Mouse (Mus musculus): ENCODE measurements at regions not wholly inside any gene's neighbourhood (a gene's known extent, or its start where the extent isn't known, plus 50 kb on each side); places are given as distances from the start of the nearest gene placed in this dataset.

DNA sequence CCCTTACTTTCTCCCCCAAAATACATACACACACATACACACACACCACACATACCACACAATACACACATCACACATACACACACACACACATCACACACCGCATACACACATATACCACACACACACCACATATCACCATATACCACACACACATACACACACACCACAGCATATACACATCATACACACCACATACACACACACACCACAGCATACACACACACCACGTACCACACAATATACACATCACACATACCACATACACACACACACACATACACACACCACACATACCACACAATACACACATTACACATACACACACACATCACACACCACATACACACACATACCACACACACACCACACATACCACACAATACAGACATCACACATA lies 362.5 kb upstream of the Ubash3b start:
- TF ChIP-seq CTCF (IDR thresholded peaks at IDR 0.05; ENCODE audit: insufficient read depth, low read depth, low read length), result no peak
- no peak for TF ChIP-seq POLR2A (IDR thresholded peaks at IDR 0.05; ENCODE audit: insufficient read depth, low read depth, low read length)
